Mouse (Mus musculus) liver, embryonic 16.5 days (tissue): ENCODE results near the gene Dnmt3a. TPM values are rescaled to one million over a fixed set of nuclear protein-coding genes. Genes with fewer than 3 reads are reported as not detected.

ENCODE experiments used
- ATAC-seq: fragments of 200-750 bp; cut with Nextera tagmentation; 2 replicates; pipeline ENCODE4 v1.8.0; 2017; ENCODE audit warnings: low read depth, mild to moderate bottlenecking, moderate number of reproducible peaks, moderate library complexity
- H3K27ac ChIP-seq: fragments of 300-500 bp; sonication (generic); 2 replicates; pipeline ENCODE4 v1.5.1; 2014; ENCODE audit warnings: mild to moderate bottlenecking, low read length
- H3K27me3 ChIP-seq: fragments of 300-500 bp; sonication (generic); 2 replicates; pipeline ENCODE4 v1.6.1; 2014; ENCODE audit warnings: low read depth, low read length, mixed read lengths; ENCODE audit not compliant: control insufficient read depth, insufficient read depth
- H3K36me3 ChIP-seq: fragments of 300-500 bp; sonication (generic); 2 replicates; pipeline ENCODE4 v1.6.1; 2014; ENCODE audit warnings: mild to moderate bottlenecking; ENCODE audit not compliant: control insufficient read depth, insufficient read depth
- H3K4me1 ChIP-seq: fragments of 300-500 bp; sonication (generic); 2 replicates; pipeline ENCODE4 v1.6.1; 2014; ENCODE audit warnings: low read depth, low read length, mixed read lengths; ENCODE audit not compliant: control insufficient read depth
- H3K4me2 ChIP-seq: fragments of 300-500 bp; sonication (generic); 2 replicates; pipeline ENCODE4 v1.6.1; 2014; ENCODE audit warnings: low read depth, low read length, mixed read lengths
- H3K4me3 ChIP-seq: fragments of 300-500 bp; sonication (generic); 2 replicates; pipeline ENCODE4 v1.5.1; 2014; ENCODE audit warnings: low read depth, mild to moderate bottlenecking, low read length
- H3K9ac ChIP-seq: fragments of 300-500 bp; sonication (generic); 2 replicates; pipeline ENCODE4 v1.6.1; 2014; ENCODE audit warnings: low read depth, low read length
- H3K9me3 ChIP-seq: fragments of 300-500 bp; sonication (generic); replicated peaks from 2 replicates; pipeline ENCODE4 v1.6.1; 2016; ENCODE audit warnings: low read length; ENCODE audit not compliant: control insufficient read depth
- WGBS: fragments of 180-500 bp; shearing (Covaris S2); extraction: QIAGEN DNeasy Blood & Tissue Kit; methylation state at CpG from one replicate; pipeline ENCODE4 v1.1.7; 2014; ENCODE audit not compliant: insufficient replicate concordance; 5-methylcytosine and 5-hydroxymethylcytosine counted together
- polyA plus RNA-seq: library from polyadenylated mRNA; unstranded; fragments of >200 nt; fragmentation: Nextera tagmentation; extraction: Ambion mirVana; gene quantifications from 2 replicates; pipeline ENCODE4 v1.2.1, GENCODE M21; 2015

The Dnmt3a gene
- polyA plus RNA-seq, 1 experiment from 2014 or later = 16.8 TPM

- H3K4me3 ChIP-seq = no peak overlapping the region
- WGBS = 60% methylated on average over 6 of the region's 6 CpGs
- no peak overlapping the region for H3K4me2 ChIP-seq
- H3K9me3 ChIP-seq = no peaks in the 10 kb centered on the region
- H3K27me3 ChIP-seq = no peaks in the 10 kb centered on the region
- peaks cover 7% of the 10 kb centered on the region; the same call in 1 of the 2 replicates for H3K36me3 ChIP-seq
- ATAC-seq = no peak
- no peak overlapping the region for H3K9ac ChIP-seq
- H3K4me1 ChIP-seq = peaks cover 35% of the 10 kb centered on the region
- no peak overlapping the region for H3K27ac ChIP-seq
Observed at GRCm38 (mm10) chr12:3893335-3893734, 87.5 kb downstream of the Dnmt3a start.

GRCm38 (mm10) chr12:3894525-3894924 is 88.7 kb downstream of the Dnmt3a start:
- Histone ChIP-seq H3K27me3 (no peaks in the 10 kb centered on the region), H3K36me3 (peaks cover 12% of the 10 kb centered on the region), H3K9ac (no peak overlapping the region), H3K4me2 (no peak overlapping the region), H3K4me1 (peaks cover 32% of the 10 kb centered on the region), H3K9me3 (no peaks in the 10 kb centered on the region), H3K27ac (peak overlapping the region; percentile 56), H3K4me3 (no peak overlapping the region)
- 54% methylated on average over 7 of the region's 7 CpGs for WGBS
- ATAC-seq = peak; percentile 69

GRCm38 (mm10) chr12:3897057-3897545 is 91.3 kb downstream of the Dnmt3a start:
- Histone ChIP-seq H3K27ac (no peak overlapping the region), H3K4me1 (peaks cover 12% of the 10 kb centered on the region), H3K4me3 (no peak overlapping the region), H3K9ac (no peak overlapping the region), H3K9me3 (no peaks in the 10 kb centered on the region), H3K36me3 (peaks cover 14% of the 10 kb centered on the region), H3K4me2 (no peak overlapping the region), H3K27me3 (no peaks in the 10 kb centered on the region)
- ATAC-seq = no peak
- WGBS = 79% methylated on average over 9 of the region's 9 CpGs

GRCm38 (mm10) chr12:3898811-3899210 is 93.0 kb downstream of the Dnmt3a start:
- Histone ChIP-seq H3K4me2 (no peak overlapping the region), H3K4me1 (no peaks in the 10 kb centered on the region; the same call in 1 of the 2 replicates), H3K9ac (no peak overlapping the region), H3K36me3 (peaks cover 14% of the 10 kb centered on the region), H3K4me3 (no peak overlapping the region), H3K9me3 (no peaks in the 10 kb centered on the region), H3K27ac (no peak overlapping the region), H3K27me3 (no peaks in the 10 kb centered on the region)
- 71% methylated on average over 2 of the region's 2 CpGs for WGBS
- no peak for ATAC-seq

GRCm38 (mm10) chr12:3905436-3905835 is 99.6 kb downstream of the Dnmt3a start:
- no peak for ATAC-seq
- no peak overlapping the region for H3K4me2 ChIP-seq
- no peak overlapping the region for H3K4me3 ChIP-seq
- H3K9ac ChIP-seq = no peak overlapping the region
- H3K27me3 ChIP-seq = no peaks in the 10 kb centered on the region
- no peaks in the 10 kb centered on the region for H3K9me3 ChIP-seq
- H3K4me1 ChIP-seq = no peaks in the 10 kb centered on the region
- H3K27ac ChIP-seq = no peak overlapping the region
- peaks cover 2% of the 10 kb centered on the region; the same call in 1 of the 2 replicates for H3K36me3 ChIP-seq
- 79% methylated on average over 9 of the region's 9 CpGs for WGBS

GRCm38 (mm10) chr12:3906308-3906707 is 100.5 kb downstream of the Dnmt3a start:
- no peaks in the 10 kb centered on the region for H3K27me3 ChIP-seq
- H3K36me3 ChIP-seq = peaks cover 2% of the 10 kb centered on the region; the same call in 1 of the 2 replicates
- no peaks in the 10 kb centered on the region for H3K9me3 ChIP-seq
- H3K27ac ChIP-seq = no peak overlapping the region
- no peak overlapping the region for H3K9ac ChIP-seq
- H3K4me1 ChIP-seq = no peaks in the 10 kb centered on the region
- no peak overlapping the region for H3K4me3 ChIP-seq
- ATAC-seq = no peak
- no peak overlapping the region for H3K4me2 ChIP-seq

- H3K4me3 ChIP-seq = no peak overlapping the region
- no peaks in the 10 kb centered on the region for H3K27me3 ChIP-seq
- H3K27ac ChIP-seq = no peak overlapping the region
- no peak overlapping the region for H3K9ac ChIP-seq
- H3K36me3 ChIP-seq = 0 out of 2 replicates have a peak, but pooled peaks cover 2% of the 10 kb centered on the region
- no peak overlapping the region for H3K4me2 ChIP-seq
- no peaks in the 10 kb centered on the region for H3K4me1 ChIP-seq
- no peak for ATAC-seq
- no peaks in the 10 kb centered on the region for H3K9me3 ChIP-seq
- WGBS = 80% methylated on average over 4 of the region's 4 CpGs
Observed at GRCm38 (mm10) chr12:3907008-3907407, 101.2 kb downstream of the Dnmt3a start.

GRCm38 (mm10) chr12:3907418-3907817 is 101.6 kb downstream of the Dnmt3a start:
- ATAC-seq = no peak
- Histone ChIP-seq H3K27ac (no peak overlapping the region), H3K4me3 (no peak overlapping the region), H3K9ac (no peak overlapping the region), H3K4me2 (no peak overlapping the region), H3K36me3 (0 out of 2 replicates have a peak, but pooled peaks cover 2% of the 10 kb centered on the region), H3K4me1 (no peaks in the 10 kb centered on the region), H3K27me3 (no peaks in the 10 kb centered on the region), H3K9me3 (no peaks in the 10 kb centered on the region)
- 81% methylated on average over 13 of the region's 13 CpGs for WGBS

GRCm38 (mm10) chr12:3910466-3911093 is 104.8 kb downstream of the Dnmt3a start:
- no peaks in the 10 kb centered on the region for H3K9me3 ChIP-seq
- H3K4me1 ChIP-seq = no peaks in the 10 kb centered on the region; the same call in 1 of the 2 replicates
- no peak overlapping the region for H3K27ac ChIP-seq
- no peak overlapping the region for H3K4me3 ChIP-seq
- H3K27me3 ChIP-seq = no peaks in the 10 kb centered on the region
- no peak overlapping the region for H3K4me2 ChIP-seq
- ATAC-seq = no peak
- H3K36me3 ChIP-seq = 0 out of 2 replicates have a peak, but pooled peaks cover 2% of the 10 kb centered on the region
- no peak overlapping the region for H3K9ac ChIP-seq
- WGBS = 62% methylated on average over 10 of the region's 10 CpGs
